Mouse (Mus musculus) intestine, embryonic 15.5 days (tissue): ENCODE data around the gene Mad2l1. TPM values are rescaled to one million over a fixed set of nuclear protein-coding genes. Genes with fewer than 3 reads are reported as not detected.

Source experiments
- ATAC-seq: fragments of 200-750 bp; cut with Nextera tagmentation; 2 replicates; pipeline ENCODE4 v1.8.0; 2017; ENCODE audit warnings: moderate TSS enrichment, moderate library complexity
- H3K27ac ChIP-seq: fragments of 300-500 bp; sonication (generic); 2 replicates; pipeline ENCODE4 v1.5.1; 2015; ENCODE audit warnings: mild to moderate bottlenecking, inconsistent platforms
- H3K27me3 ChIP-seq: fragments of 300-500 bp; sonication (generic); replicated peaks from 2 replicates; pipeline ENCODE4 v1.6.1; 2015; ENCODE audit warnings: inconsistent platforms
- H3K36me3 ChIP-seq: fragments of 300-500 bp; sonication (generic); 2 replicates; pipeline ENCODE4 v1.6.1; 2015; ENCODE audit warnings: inconsistent platforms
- H3K4me1 ChIP-seq: fragments of 300-500 bp; sonication (generic); replicated peaks from 2 replicates; pipeline ENCODE4 v1.6.1; 2015; ENCODE audit warnings: inconsistent platforms
- H3K4me2 ChIP-seq: fragments of 300-500 bp; sonication (generic); replicated peaks from 2 replicates; pipeline ENCODE4 v1.6.1; 2015; ENCODE audit warnings: mild to moderate bottlenecking, inconsistent platforms
- H3K4me3 ChIP-seq: fragments of 300-500 bp; sonication (generic); replicated peaks from 2 replicates; pipeline ENCODE4 v1.5.1; 2015; ENCODE audit warnings: inconsistent platforms
- H3K9ac ChIP-seq: fragments of 300-500 bp; sonication (generic); 2 replicates; pipeline ENCODE4 v1.6.1; 2015; ENCODE audit warnings: inconsistent platforms
- H3K9me3 ChIP-seq: fragments of 300-500 bp; sonication (generic); 2 replicates; pipeline ENCODE4 v1.6.1; 2016; ENCODE audit warnings: inconsistent platforms
- WGBS: fragments of 180-500 bp; shearing (Covaris S2); methylation state at CpG from one replicate; pipeline ENCODE4 v1.1.7; 2015; 5-methylcytosine and 5-hydroxymethylcytosine counted together
- polyA plus RNA-seq: library from polyadenylated mRNA; unstranded; fragments of >200 nt; fragmentation: Nextera tagmentation; extraction: Ambion mirVana; gene quantifications from 2 replicates; pipeline ENCODE4 v1.2.1, GENCODE M21; 2015

The Mad2l1 gene
- 87.1 and 102 TPM in 2 replicates for polyA plus RNA-seq

- no peaks in the 10 kb centered on the region for H3K27me3 ChIP-seq
- peak within 1 kb of the TSS; percentile 63 for H3K9ac ChIP-seq
- under 1% methylated on average over 57 of the region's 57 CpGs for WGBS
- H3K4me2 ChIP-seq: peak within 1 kb of the TSS; percentile 68
- peak within 1 kb of the TSS; percentile 60 for H3K4me3 ChIP-seq
- 0 out of 2 replicates have a peak, but pooled peaks cover 2% of the 10 kb centered on the region for H3K36me3 ChIP-seq
- H3K27ac ChIP-seq: peak within 1 kb of the TSS; percentile 81
- H3K9me3 ChIP-seq: no peaks in the 10 kb centered on the region
- peak; percentile 99 for ATAC-seq
- H3K4me1 ChIP-seq: peaks cover 5% of the 10 kb centered on the region; the same call in 1 of the 2 replicates
Measured at GRCm38 (mm10) chr6:66535028-66535862, at the start of gene Mad2l1. Gene Mad2l1 (plus strand): TSS chr6:66535390.

- H3K27ac ChIP-seq: no peak overlapping the region
- no peaks in the 10 kb centered on the region for H3K36me3 ChIP-seq
- H3K4me1 ChIP-seq: no peaks in the 10 kb centered on the region
- no peaks in the 10 kb centered on the region for H3K9me3 ChIP-seq
- no peak for ATAC-seq
- H3K4me3 ChIP-seq: no peak overlapping the region
- H3K9ac ChIP-seq: no peak overlapping the region
- no peak overlapping the region for H3K4me2 ChIP-seq
- WGBS: 84% methylated on average over 3 of the region's 3 CpGs
- H3K27me3 ChIP-seq: no peaks in the 10 kb centered on the region
Measured at GRCm38 (mm10) chr6:66493685-66494084, 41.5 kb upstream of the Mad2l1 start.

- Histone ChIP-seq H3K27me3 (no peaks in the 10 kb centered on the region), H3K9ac (no peak overlapping the region), H3K9me3 (no peaks in the 10 kb centered on the region), H3K36me3 (no peaks in the 10 kb centered on the region), H3K4me3 (no peak overlapping the region), H3K27ac (no peak overlapping the region), H3K4me1 (no peaks in the 10 kb centered on the region), H3K4me2 (no peak overlapping the region)
- no peak for ATAC-seq
- 96% methylated on average over 5 of the region's 5 CpGs for WGBS
Measured at GRCm38 (mm10) chr6:66516368-66516767, 18.8 kb upstream of the Mad2l1 start.

- Histone ChIP-seq H3K9me3 (no peaks in the 10 kb centered on the region), H3K4me2 (no peak overlapping the region), H3K36me3 (no peaks in the 10 kb centered on the region), H3K27me3 (no peaks in the 10 kb centered on the region), H3K9ac (no peak overlapping the region), H3K27ac (no peak overlapping the region), H3K4me3 (no peak overlapping the region), H3K4me1 (no peaks in the 10 kb centered on the region)
- ATAC-seq: no peak
- 93% methylated on average over 10 of the region's 10 CpGs for WGBS
Measured at GRCm38 (mm10) chr6:66528386-66528785, 6.8 kb upstream of the Mad2l1 start.

GRCm38 (mm10) chr6:66533241-66533640 is 1.9 kb upstream of the Mad2l1 start:
- 29% methylated on average over 3 of the region's 3 CpGs for WGBS
- Histone ChIP-seq H3K4me1 (peaks cover 5% of the 10 kb centered on the region; the same call in 1 of the 2 replicates), H3K36me3 (no peaks in the 10 kb centered on the region), H3K9ac (no peak overlapping the region), H3K4me3 (no peak overlapping the region), H3K27me3 (no peaks in the 10 kb centered on the region), H3K4me2 (no peak overlapping the region), H3K9me3 (no peaks in the 10 kb centered on the region), H3K27ac (no peak overlapping the region)
- ATAC-seq: no peak

GRCm38 (mm10) chr6:66534366-66534941 is 736 bp upstream of the Mad2l1 start:
- no peak for ATAC-seq
- 79% methylated on average over 5 of the region's 5 CpGs for WGBS
- Histone ChIP-seq H3K27me3 (no peaks in the 10 kb centered on the region), H3K27ac (peak overlapping the region; percentile 81), H3K36me3 (0 out of 2 replicates have a peak, but pooled peaks cover 2% of the 10 kb centered on the region), H3K4me2 (peak overlapping the region; percentile 68), H3K4me3 (peak overlapping the region; percentile 60), H3K9ac (peak overlapping the region; percentile 47; the same call in 1 of the 2 replicates), H3K4me1 (peaks cover 5% of the 10 kb centered on the region; the same call in 1 of the 2 replicates), H3K9me3 (no peaks in the 10 kb centered on the region)

GRCm38 (mm10) chr6:66535966-66536365 is 776 bp downstream of the Mad2l1 start:
- H3K9ac ChIP-seq: peak overlapping the region; percentile 63
- H3K9me3 ChIP-seq: no peaks in the 10 kb centered on the region
- peak overlapping the region; percentile 68 for H3K4me2 ChIP-seq
- H3K4me3 ChIP-seq: peak overlapping the region; percentile 60
- 0 out of 2 replicates have a peak, but pooled peaks cover 2% of the 10 kb centered on the region for H3K36me3 ChIP-seq
- H3K27me3 ChIP-seq: no peaks in the 10 kb centered on the region
- peak overlapping the region; percentile 81; the same call in 1 of the 2 replicates for H3K27ac ChIP-seq
- WGBS: 15% methylated on average over 7 of the region's 7 CpGs
- peaks cover 5% of the 10 kb centered on the region; the same call in 1 of the 2 replicates for H3K4me1 ChIP-seq
- no peak for ATAC-seq

- Histone ChIP-seq H3K9me3 (no peaks in the 10 kb centered on the region), H3K4me3 (no peak within 1 kb of the TSS)
Measured at GRCm38 (mm10) chr6:66559996-66560395, 24.8 kb downstream of the Mad2l1 start, which contains the start of gene Vmn1r32. Gene Vmn1r32 (minus strand): TSS chr6:66560096.

GRCm38 (mm10) chr6:66595804-66596203 is 60.6 kb downstream of the Mad2l1 start:
- no peak overlapping the region for H3K4me2 ChIP-seq
- no peaks in the 10 kb centered on the region for H3K27me3 ChIP-seq
- no peaks in the 10 kb centered on the region for H3K9me3 ChIP-seq
- no peak overlapping the region for H3K9ac ChIP-seq
- no peaks in the 10 kb centered on the region for H3K36me3 ChIP-seq
- H3K4me1 ChIP-seq: no peaks in the 10 kb centered on the region
- H3K27ac ChIP-seq: no peak overlapping the region
- no peak for ATAC-seq
- H3K4me3 ChIP-seq: no peak overlapping the region

More at GRCm38 (mm10) chr6:66559996-66560395, 24.8 kb downstream of the Mad2l1 start, which contains the start of gene Vmn1r32:
- H3K36me3 ChIP-seq: no peaks in the 10 kb centered on the region
- H3K27me3 ChIP-seq: no peaks in the 10 kb centered on the region
- ATAC-seq: no peak
- no peak within 1 kb of the TSS for H3K9ac ChIP-seq
- H3K27ac ChIP-seq: no peak within 1 kb of the TSS
- no peaks in the 10 kb centered on the region for H3K4me1 ChIP-seq
- no peak within 1 kb of the TSS for H3K4me2 ChIP-seq
- 78% methylated on average over 1 of the region's 1 CpGs for WGBS

Other genes starting within 250 kb of the Mad2l1 start
- gene Vmn1r32, start 24.7 kb downstream of the Mad2l1 start, polyA plus RNA-seq: 0.05 TPM in 1 of 2 replicates, not detected in the other
- gene Vmn1r33, start 82.9 kb downstream of the Mad2l1 start, polyA plus RNA-seq: not detected in 2 replicates
- not detected in 2 replicates for gene Vmn1r34, start 108.5 kb downstream of the Mad2l1 start, polyA plus RNA-seq
- not detected in 2 replicates for gene Vmn1r35, start 150.5 kb downstream of the Mad2l1 start, polyA plus RNA-seq
- gene Vmn1r36, start 183.8 kb downstream of the Mad2l1 start, polyA plus RNA-seq: not detected in 2 replicates
- gene Vmn1r37, start 194.0 kb downstream of the Mad2l1 start, polyA plus RNA-seq: not detected in 2 replicates
- not detected in 2 replicates for gene Vmn1r38, start 247.2 kb downstream of the Mad2l1 start, polyA plus RNA-seq